Mouse (Mus musculus): Measurements from ENCODE around the gene Kcnq1.

DNA sequence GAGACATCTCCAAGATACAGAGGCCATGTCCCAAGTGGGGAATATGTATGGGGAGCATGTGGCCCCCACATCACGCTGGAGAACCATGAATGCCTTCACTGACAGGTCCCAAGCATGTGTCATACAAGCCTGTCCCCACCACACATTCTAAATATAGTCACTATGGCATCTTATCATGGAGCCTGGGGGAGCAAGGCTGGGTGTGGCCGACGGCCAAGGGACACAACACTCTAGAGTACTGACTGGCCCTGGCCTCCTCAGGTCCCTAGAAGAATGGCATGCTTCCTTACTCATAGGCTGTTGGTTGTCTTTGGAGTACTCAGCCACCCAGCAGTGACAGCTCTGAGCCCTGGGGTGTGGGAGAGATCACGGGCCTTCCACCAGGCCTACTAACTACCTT lies 33.8 kb downstream of the Kcnq1 start:
- TF ChIP-seq HCFC1 (IDR thresholded peaks at IDR 0.05; ENCODE audit: borderline replicate concordance, insufficient read depth, low read length) (no peak), CHD2 (IDR thresholded peaks at IDR 0.05; ENCODE audit: low read depth, low read length) (no peak), ZC3H11A (IDR thresholded peaks at IDR 0.05; ENCODE audit: borderline replicate concordance, low read depth, low read length) (no peak), MAFK (IDR thresholded peaks at IDR 0.05; ENCODE audit: insufficient read depth, low read depth, low read length) (no peak)

Data from ES-E14 (cell line).